Mouse (Mus musculus): ENCODE measurements around the gene Emc9.

Emc9 gene

DNA sequence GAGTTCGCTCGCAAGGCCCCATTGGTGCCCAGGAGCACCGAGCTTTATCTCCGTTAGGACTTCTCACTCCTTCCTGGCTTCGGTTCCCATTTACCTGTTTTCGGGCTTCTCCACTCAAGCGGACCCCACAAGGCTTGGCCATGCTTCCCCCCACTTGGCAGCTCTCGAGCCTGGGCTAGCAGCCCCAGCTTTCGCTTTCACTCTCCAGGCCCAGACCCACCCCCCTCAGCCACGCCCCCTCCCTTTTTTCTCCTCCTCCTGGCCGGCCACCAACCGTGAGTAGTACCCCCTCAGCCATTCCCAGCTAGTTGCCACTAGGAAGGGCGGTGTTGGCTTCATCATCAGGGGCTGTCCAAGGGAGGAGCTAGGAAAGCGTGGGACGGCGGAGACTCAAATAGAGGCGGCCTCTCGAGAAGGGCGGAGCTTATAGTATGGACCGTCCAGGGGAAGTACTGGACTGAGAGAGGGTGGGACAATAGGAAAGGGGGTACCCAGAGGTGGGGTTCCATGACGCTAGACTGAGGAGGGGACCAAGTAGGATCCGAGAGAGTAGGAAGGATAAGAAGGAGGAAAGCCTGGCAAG, 5.7 kb upstream of the Emc9 start, which contains the start of gene Psme2:
TSS of gene Psme2 (minus strand) at position 366 of the 583 bp plus-strand sequence.
- DNase-seq, result peak; percentile 93 to 99

DNA sequence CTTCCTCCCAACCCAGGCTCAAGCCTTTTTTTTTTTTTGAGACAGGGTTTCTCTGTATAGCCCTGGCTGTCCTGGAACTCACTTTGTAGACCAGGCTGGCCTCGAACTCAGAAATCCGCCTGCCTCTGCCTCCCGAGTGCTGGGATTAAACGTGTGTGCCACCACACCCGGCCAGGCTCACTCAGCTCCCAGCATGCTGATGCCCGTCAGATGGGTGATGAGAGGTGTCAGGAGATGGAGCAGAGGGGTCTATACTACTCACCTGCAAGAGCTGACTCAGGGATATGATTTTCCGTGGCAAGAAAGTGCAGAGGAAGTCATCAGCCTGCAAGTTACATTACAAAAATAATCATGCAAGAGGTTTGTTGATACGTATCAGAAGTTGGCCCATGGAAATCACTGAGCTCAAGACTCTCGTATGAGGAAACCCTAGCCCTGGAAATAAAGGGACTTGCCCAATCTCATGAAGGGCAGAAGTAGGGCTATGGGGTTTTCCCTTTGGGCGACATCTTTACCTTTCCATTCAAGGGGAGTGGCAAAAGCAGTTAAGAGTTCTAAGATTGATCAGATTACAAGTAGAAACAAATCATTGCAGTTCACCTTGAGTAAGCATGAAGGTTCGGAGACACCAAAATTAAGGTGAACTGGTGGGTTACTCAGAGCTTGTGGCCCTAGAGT, 4.8 kb upstream of the Emc9 start:
- no peak for DNase-seq

GRCm38 (mm10) chr14:55589271-55589670, 4.2 kb upstream of the Emc9 start:
- DNase-seq, result no peak

- no peak for DNase-seq
These were observed 1.0 kb upstream of the Emc9 start for GRCm38 (mm10) chr14:55586149-55586548.

DNA sequence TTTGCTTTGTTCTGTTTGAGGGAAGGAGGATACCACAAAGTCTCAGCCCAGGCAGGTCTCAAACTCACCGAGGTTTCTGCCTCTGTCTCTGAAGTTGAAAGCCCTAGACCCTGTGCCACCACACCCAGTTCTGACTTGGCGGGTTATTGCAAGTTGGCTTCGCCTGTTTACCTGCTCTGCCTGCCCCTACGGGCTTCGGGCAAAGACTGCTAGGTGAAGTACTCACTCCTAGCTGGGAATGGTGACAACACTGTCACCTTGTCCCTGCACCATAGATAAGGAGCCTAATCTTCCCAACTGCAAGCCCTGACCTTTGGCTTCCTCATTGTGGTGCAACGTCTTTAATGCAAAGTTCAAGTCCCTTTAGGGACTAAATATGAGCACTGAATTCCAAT, 461 bp upstream of the Emc9 start:
- no peak for DNase-seq

DNA sequence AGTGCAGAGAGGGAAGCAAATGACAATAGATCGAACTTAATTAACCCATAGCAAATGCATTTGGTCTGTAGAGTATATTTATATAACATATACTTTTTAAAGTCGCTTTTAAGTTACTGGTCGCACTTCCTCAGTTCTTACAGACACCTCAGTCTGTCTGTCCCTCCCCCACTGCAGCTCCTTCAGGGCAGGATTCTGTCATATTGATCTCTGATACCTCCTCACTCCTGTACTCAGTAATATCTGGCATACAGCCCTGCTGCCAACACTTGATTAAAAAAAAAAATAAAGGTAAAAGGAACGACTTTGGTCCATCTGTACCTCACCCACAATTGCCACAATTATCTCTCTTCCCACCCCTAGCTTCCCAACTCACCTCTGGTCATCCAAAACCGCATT, 800 bp downstream of the Emc9 start:
- DNase-seq, result no peak

DNA sequence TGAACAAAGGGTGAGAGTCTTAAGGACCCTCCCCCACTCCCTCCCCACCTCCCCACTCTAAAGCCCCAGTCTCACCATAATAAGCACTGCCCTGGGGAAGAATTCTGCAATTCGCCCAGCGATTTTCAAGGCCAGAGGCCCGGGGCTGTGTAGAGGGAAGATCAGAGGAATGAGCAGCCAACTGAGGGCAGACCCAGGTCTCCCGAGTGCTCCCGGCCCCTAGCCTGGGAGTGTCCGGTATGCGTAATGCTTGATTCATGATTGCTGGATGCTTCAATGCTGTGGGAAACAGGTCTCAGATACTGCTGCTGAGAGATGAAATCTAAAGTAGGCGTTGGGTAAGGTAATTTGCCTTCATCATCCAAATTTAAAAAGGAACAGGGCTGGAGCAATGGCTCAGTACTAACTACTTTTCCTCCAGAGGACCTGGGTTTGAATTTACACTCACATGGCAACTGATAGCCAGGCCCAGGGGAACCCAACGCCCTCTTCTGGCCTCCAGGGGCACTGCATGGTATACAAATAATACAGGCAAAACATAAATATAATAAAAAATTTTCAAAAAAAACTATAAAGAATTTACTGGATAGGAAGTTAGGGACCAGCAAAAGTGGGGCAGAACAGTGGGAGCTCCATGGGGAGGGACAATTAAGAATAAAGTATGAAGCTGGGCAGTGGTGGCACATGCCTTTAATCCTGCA, 3.0 kb downstream of the Emc9 start:
- DNase-seq, result no peak

DNA sequence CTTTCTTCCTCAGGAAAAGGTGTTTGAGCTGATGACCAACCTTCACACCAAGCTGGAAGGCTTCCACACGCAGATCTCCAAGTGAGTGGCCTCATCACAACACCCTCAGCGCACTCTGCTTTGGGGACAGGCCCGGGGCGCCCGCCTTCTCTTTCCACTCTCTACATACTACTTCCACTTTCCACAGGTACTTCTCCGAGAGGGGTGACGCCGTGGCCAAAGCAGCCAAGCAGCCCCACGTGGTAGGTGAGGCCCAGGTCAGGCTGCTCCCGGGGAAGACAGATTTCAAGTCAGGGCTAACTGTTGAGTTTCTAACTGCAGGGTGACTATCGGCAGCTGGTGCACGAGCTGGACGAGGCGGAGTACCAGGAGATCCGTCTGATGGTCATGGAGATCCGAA, 4.4 kb downstream of the Emc9 start:
- no peak for DNase-seq

DNA sequence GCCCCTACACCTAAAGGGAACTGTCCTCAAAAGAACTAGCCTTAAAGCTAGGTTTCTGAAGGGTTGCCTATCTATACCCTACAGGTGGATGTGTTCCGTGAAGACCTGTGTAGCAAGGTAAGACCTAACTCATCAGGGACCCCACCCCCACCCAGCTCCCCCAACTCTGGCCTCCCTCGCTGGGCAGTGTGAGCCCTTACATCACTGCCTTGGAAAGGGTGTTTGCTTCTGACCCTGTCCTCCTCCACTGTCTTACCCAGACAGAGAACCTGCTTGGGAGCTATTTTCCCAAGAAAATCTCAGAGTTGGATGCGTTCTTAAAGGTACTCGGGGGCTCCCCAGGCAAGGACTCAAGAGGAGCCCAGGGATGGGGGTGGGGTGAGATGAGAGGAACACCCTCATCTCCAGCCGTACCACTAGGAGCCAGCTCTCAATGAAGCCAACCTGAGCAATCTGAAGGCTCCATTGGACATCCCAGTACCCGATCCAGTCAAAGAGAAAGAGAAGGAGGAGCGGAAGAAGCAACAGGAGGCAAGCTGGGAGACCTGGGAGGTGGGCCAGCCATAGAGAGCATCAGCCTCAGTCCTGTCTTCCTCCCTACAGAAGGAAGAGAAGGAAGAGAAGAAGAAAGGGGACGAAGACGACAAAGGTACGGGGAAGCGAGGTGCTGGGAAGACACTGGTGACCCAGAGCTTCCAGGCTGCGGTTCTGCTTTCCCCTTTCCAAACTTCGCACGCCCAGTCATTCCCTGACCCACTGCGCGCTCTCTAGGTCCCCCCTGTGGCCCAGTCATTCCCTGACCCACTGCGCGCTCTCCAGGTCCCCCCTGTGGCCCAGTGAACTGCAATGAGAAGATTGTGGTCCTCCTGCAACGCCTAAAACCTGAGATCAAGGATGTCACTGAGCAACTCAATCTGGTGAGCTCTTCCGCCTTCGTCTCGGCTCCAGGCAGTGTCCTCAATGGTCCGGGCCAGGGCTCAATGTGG, 5.3 kb downstream of the Emc9 start:
- no peak for DNase-seq

- peak; percentile 73 to 87 for DNase-seq
These were observed 6.3 kb downstream of the Emc9 start for GRCm38 (mm10) chr14:55578668-55579269.

GRCm38 (mm10) chr14:55577871-55578667, 7.0 kb downstream of the Emc9 start, which contains the start of gene Psme1:
TSS of gene Psme1 (plus strand) at chr14:55578123.
- peak; percentile 85 to 89 for DNase-seq

- DNase-seq, result peak in 1 of 2 experiments; percentile 60
These were observed 8.7 kb downstream of the Emc9 start for GRCm38 (mm10) chr14:55576376-55576775.

GRCm38 (mm10) chr14:55575711-55576110, 9.4 kb downstream of the Emc9 start:
- peak; percentile 66 to 70 for DNase-seq

DNA sequence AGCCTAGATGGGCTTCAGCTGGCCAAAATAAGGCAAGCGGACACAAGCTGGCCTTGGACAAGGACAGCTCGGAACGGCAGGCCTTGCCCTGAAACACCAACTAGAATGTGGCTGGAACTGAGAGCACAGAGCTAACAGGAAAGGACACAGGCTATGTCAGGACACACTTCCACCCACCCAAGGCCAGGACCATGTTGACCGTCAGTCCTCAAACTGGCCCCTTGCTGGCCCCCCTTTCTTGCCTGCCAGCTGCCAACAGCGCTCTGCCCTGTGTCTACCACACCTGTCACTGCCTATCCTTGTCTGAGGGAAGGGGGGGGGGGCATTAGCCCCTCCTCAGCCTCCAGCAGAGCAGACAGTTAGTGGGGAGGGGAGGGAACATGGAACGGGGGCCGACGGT, 9.8 kb downstream of the Emc9 start, which contains the start of gene Fitm1:
TSS of gene Fitm1 (plus strand) at position 316 of the 400 bp plus-strand sequence.
- DNase-seq, result no peak

DNA sequence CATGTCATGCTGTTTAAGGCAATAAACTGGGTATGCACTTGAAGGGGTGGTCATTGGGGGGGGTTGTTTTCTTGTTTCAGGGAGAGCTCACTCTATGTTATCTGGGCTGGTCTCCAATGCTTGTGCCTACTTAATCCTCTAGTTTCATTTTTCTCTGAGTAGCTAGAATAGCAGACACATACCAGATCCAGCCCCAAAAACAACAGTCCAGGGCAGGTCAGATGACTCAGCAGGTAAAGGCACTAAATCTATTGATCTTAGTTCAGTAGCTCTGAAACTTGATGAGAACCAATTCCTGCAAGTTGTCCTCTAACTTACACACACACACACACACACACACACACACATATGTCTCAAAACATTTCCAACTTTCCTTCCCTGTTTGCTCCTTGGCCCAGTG, 13.3 kb downstream of the Emc9 start:
- DNase-seq, result no peak

- DNase-seq, result no peak
These were observed 14.5 kb downstream of the Emc9 start for GRCm38 (mm10) chr14:55570588-55570987.

- DNase-seq, result peak; percentile 53 to 69
These were observed 17.6 kb downstream of the Emc9 start for GRCm38 (mm10) chr14:55567496-55567895.

- DNase-seq, result peak in 1 of 2 experiments; percentile 40
These were observed 19.4 kb downstream of the Emc9 start for GRCm38 (mm10) chr14:55565748-55566147.

- DNase-seq, result no peak
These were observed 21.9 kb downstream of the Emc9 start for GRCm38 (mm10) chr14:55563249-55563648.

GRCm38 (mm10) chr14:55561860-55562259, 23.2 kb downstream of the Emc9 start:
- DNase-seq, result peak in 1 of 2 experiments; percentile 38

All from kidney, postnatal 36 days (tissue).